Mouse (Mus musculus): ENCODE measurements around the gene D930007J09Rik. TPM values are rescaled to one million over a fixed set of nuclear protein-coding genes. Genes with fewer than 3 reads are reported as not detected.

Gene D930007J09Rik
- total and polyA plus RNA-seq, 3 experiments, result 14.6 TPM; not detected in 2

- Histone ChIP-seq H3K9me3 (replicated peaks; ENCODE audit: low read length) (peaks cover 2% of the 10 kb centered on the region), H3K27me3 (replicated peaks) (no peaks in the 10 kb centered on the region), H3K27ac (ENCODE audit: insufficient read depth, low read depth) (no peak overlapping the region), H3K4me3 (replicated peaks in 1 of 3; ENCODE audit: low read depth in 2 of 3, low read length in 2 of 3, poor library complexity in 1 of 3) (no peak overlapping the region), H3K4me1 (ENCODE audit: control insufficient read depth in 1 of 2, insufficient read depth in 2 of 2) (peaks cover 0 to 14% of the 10 kb centered on the region in 2 experiments; a peak in 2 of 4 replicates), H3K79me2 (replicated peaks; ENCODE audit: control insufficient read depth, extremely low read depth, insufficient read depth, poor library complexity, severe bottlenecking) (no peaks in the 10 kb centered on the region), H3K4me2 (ENCODE audit: insufficient read depth, low read depth, poor library complexity, severe bottlenecking) (no peak overlapping the region), H3K36me3 (replicated peaks in 1 of 2; ENCODE audit: control insufficient read depth in 1 of 2, insufficient read depth in 1 of 2, low read length in 1 of 2) (peaks cover 56 to 90% of the 10 kb centered on the region in 2 experiments), H3K9ac (ENCODE audit: insufficient read depth, low read depth) (no peak overlapping the region)
- in situ Hi-C loops (cut with MboI; ENCODE audit: low pct_ligation_motif_present, low pct_unique_long_range_greater_than_20kb, low sequenced_read_pairs), result no loop called here
- dilution Hi-C loops (cut with MboI; ENCODE audit: extremely low pct_ligation_motif_present, extremely low pct_unique_long_range_greater_than_20kb, low sequenced_read_pairs), result no loop called here
- TF ChIP-seq NELFE (IDR thresholded peaks at IDR 0.05; ENCODE audit: low read depth, low read length) (no peak), JUN (IDR thresholded peaks at IDR 0.05; ENCODE audit: insufficient read depth, low read depth, low read length) (no peak), ELF1 (IDR thresholded peaks at IDR 0.05; ENCODE audit: low read depth, low read length) (no peak), EP300 (IDR thresholded peaks at IDR 0.05; ENCODE audit: low read length) (no peak), SIN3A (IDR thresholded peaks at IDR 0.05; ENCODE audit: low read length) (no peak), USF2 (conservative IDR thresholded peaks at IDR 0.05; ENCODE audit: low read depth, low read length) (no peak), MEF2A (IDR thresholded peaks at IDR 0.05; ENCODE audit: borderline replicate concordance, low read depth, low read length) (no peak), POLR2A (IDR thresholded peaks at IDR 0.05; ENCODE audit: low read depth, low read length) (no peak)
- DNase-seq (ENCODE audit: extremely low read depth), result no peak
These were observed 16.6 kb upstream of the D930007J09Rik start for GRCm38 (mm10) chr13:32819241-32819640.

- dilution Hi-C loops (cut with MboI; ENCODE audit: extremely low pct_ligation_motif_present, extremely low pct_unique_long_range_greater_than_20kb, low sequenced_read_pairs) (no loop called here), in situ Hi-C loops (cut with MboI; ENCODE audit: low pct_ligation_motif_present, low pct_unique_long_range_greater_than_20kb, low sequenced_read_pairs) (no loop called here)
- Histone ChIP-seq H3K27ac (ENCODE audit: insufficient read depth, low read depth) (no peak overlapping the region), H3K4me1 (ENCODE audit: control insufficient read depth in 1 of 2, insufficient read depth in 2 of 2) (peaks cover 3 to 28% of the 10 kb centered on the region in 2 experiments; a peak in 3 of 4 replicates), H3K4me3 (replicated peaks in 1 of 3; ENCODE audit: low read depth in 2 of 3, low read length in 2 of 3, poor library complexity in 1 of 3) (no peak overlapping the region), H3K79me2 (replicated peaks; ENCODE audit: control insufficient read depth, extremely low read depth, insufficient read depth, poor library complexity, severe bottlenecking) (peaks cover 25% of the 10 kb centered on the region), H3K9ac (ENCODE audit: insufficient read depth, low read depth) (no peak overlapping the region), H3K27me3 (replicated peaks) (no peaks in the 10 kb centered on the region), H3K9me3 (replicated peaks; ENCODE audit: low read length) (no peaks in the 10 kb centered on the region), H3K36me3 (replicated peaks in 1 of 2; ENCODE audit: control insufficient read depth in 1 of 2, insufficient read depth in 1 of 2, low read length in 1 of 2) (peaks cover 33 to 84% of the 10 kb centered on the region in 2 experiments), H3K4me2 (ENCODE audit: insufficient read depth, low read depth, poor library complexity, severe bottlenecking) (no peak overlapping the region)
- no peak for TF ChIP-seq RCOR1 (conservative IDR thresholded peaks at IDR 0.05; ENCODE audit: low read depth, low read length)
- TF ChIP-seq KAT2A (IDR thresholded peaks at IDR 0.05; ENCODE audit: insufficient replicate concordance, low read length), result no peak
- TF ChIP-seq UBTF (IDR thresholded peaks at IDR 0.05; ENCODE audit: low read depth, low read length), result no peak
- TF ChIP-seq ZKSCAN1 (IDR thresholded peaks at IDR 0.05; ENCODE audit: borderline replicate concordance, low read depth, low read length), result no peak
- no peak for TF ChIP-seq NELFE (IDR thresholded peaks at IDR 0.05; ENCODE audit: low read depth, low read length)
- TF ChIP-seq NRF1 (IDR thresholded peaks at IDR 0.05; ENCODE audit: low read depth, low read length), result no peak
- TF ChIP-seq TBP (conservative IDR thresholded peaks at IDR 0.05; ENCODE audit: low read depth, low read length), result no peak
- no peak for TF ChIP-seq CHD1 (IDR thresholded peaks at IDR 0.05; ENCODE audit: low read depth, low read length)
- no peak for TF ChIP-seq TCF12 (IDR thresholded peaks at IDR 0.05; ENCODE audit: low read depth, low read length)
- TF ChIP-seq MAZ (IDR thresholded peaks at IDR 0.05; ENCODE audit: low read depth, low read length), result no peak
- TF ChIP-seq ZMIZ1 (IDR thresholded peaks at IDR 0.05; ENCODE audit: low read depth, low read length), result no peak
- no peak for TF ChIP-seq CHD2 (IDR thresholded peaks at IDR 0.05; ENCODE audit: low read length)
- no peak for TF ChIP-seq POLR2AphosphoS2 (IDR thresholded peaks at IDR 0.05; ENCODE audit: low read depth, low read length)
- TF ChIP-seq ZC3H11A (IDR thresholded peaks at IDR 0.05; ENCODE audit: low read depth, low read length), result no peak
- TF ChIP-seq MEF2A (IDR thresholded peaks at IDR 0.05; ENCODE audit: borderline replicate concordance, low read depth, low read length), result no peak
- TF ChIP-seq MAFK (IDR thresholded peaks at IDR 0.05; ENCODE audit: insufficient replicate concordance, low read length), result no peak
- DNase-seq (ENCODE audit: extremely low read depth), result no peak
These were observed 5.0 kb upstream of the D930007J09Rik start for GRCm38 (mm10) chr13:32807624-32808023.

Measured in CH12.LX (cell line).